Mouse (Mus musculus) forebrain, embryonic 11.5 days (tissue): ENCODE data around the gene Rock2. TPM values are rescaled to one million over a fixed set of nuclear protein-coding genes. Genes with fewer than 3 reads are reported as not detected.

ENCODE experiments used
- ATAC-seq: fragments of 200-750 bp; cut with Nextera tagmentation; replicated peaks from 2 replicates; pipeline ENCODE4 v1.8.0; 2017; ENCODE audit warnings: moderate TSS enrichment; ENCODE audit not compliant: low FRiP score
- DNase-seq: peaks from one replicate; pipeline ENCODE4 v3.0.0-alpha.2; 2017; ENCODE audit warnings: low spot score
- H3K27ac ChIP-seq: fragments of 300-500 bp; sonication (generic); 2 replicates; pipeline ENCODE4 v1.5.1; 2014; ENCODE audit warnings: low read depth, low read length
- H3K27me3 ChIP-seq: fragments of 300-500 bp; sonication (generic); 2 replicates; pipeline ENCODE4 v1.6.1; 2014; ENCODE audit warnings: mild to moderate bottlenecking, low read length, mixed read lengths; ENCODE audit not compliant: control insufficient read depth, insufficient read depth
- H3K36me3 ChIP-seq: fragments of 300-500 bp; sonication (generic); 2 replicates; pipeline ENCODE4 v1.6.1; 2014; ENCODE audit warnings: mild to moderate bottlenecking, low read length, moderate library complexity, mixed read lengths; ENCODE audit not compliant: control insufficient read depth, insufficient read depth
- H3K4me1 ChIP-seq: fragments of 300-500 bp; sonication (generic); replicated peaks from 2 replicates; pipeline ENCODE4 v1.6.1; 2014; ENCODE audit warnings: low read length, mixed read lengths; ENCODE audit not compliant: control insufficient read depth, insufficient read depth
- H3K4me2 ChIP-seq: fragments of 300-500 bp; sonication (generic); 2 replicates; pipeline ENCODE4 v1.6.1; 2014; ENCODE audit warnings: low read depth, mild to moderate bottlenecking, low read length, moderate library complexity, mixed read lengths; ENCODE audit not compliant: severe bottlenecking
- H3K4me3 ChIP-seq: fragments of 300-500 bp; sonication (generic); 2 replicates; pipeline ENCODE4 v1.5.1; 2014; ENCODE audit warnings: low read depth, low read length
- H3K9ac ChIP-seq: fragments of 300-500 bp; sonication (generic); 2 replicates; pipeline ENCODE4 v1.6.1; 2014; ENCODE audit warnings: low read length
- H3K9me3 ChIP-seq: fragments of 300-500 bp; sonication (generic); 2 replicates; pipeline ENCODE4 v1.6.1; 2016; ENCODE audit warnings: low read length, mixed read lengths; ENCODE audit not compliant: control insufficient read depth
- WGBS: fragments of 180-500 bp; shearing (Covaris S2); extraction: QIAGEN DNeasy Blood & Tissue Kit; methylation state at CpG from one replicate; pipeline ENCODE4 v1.1.7; 2014; 5-methylcytosine and 5-hydroxymethylcytosine counted together
- polyA plus RNA-seq: library from polyadenylated mRNA; unstranded; fragments of >200 nt; fragmentation: Nextera tagmentation; extraction: Ambion mirVana; gene quantifications from 2 replicates; pipeline ENCODE4 v1.2.1, GENCODE M21; 2014

Gene Rock2
- polyA plus RNA-seq, 1 experiment from 2014 or later, result 17.9 TPM

- H3K27me3 ChIP-seq, result no peaks in the 10 kb centered on the region
- H3K9me3 ChIP-seq, result no peaks in the 10 kb centered on the region
- DNase-seq (no peak), ATAC-seq (no peak)
- WGBS, result 88% methylated on average over 4 of the region's 4 CpGs
- no peaks in the 10 kb centered on the region for H3K36me3 ChIP-seq
- no peak overlapping the region for H3K9ac ChIP-seq
- H3K4me1 ChIP-seq, result no peaks in the 10 kb centered on the region
- H3K4me2 ChIP-seq, result no peak overlapping the region
- H3K27ac ChIP-seq, result no peak overlapping the region
- no peak overlapping the region for H3K4me3 ChIP-seq
Observed at GRCm38 (mm10) chr12:16884534-16884933, 10.2 kb upstream of the Rock2 start.

GRCm38 (mm10) chr12:16886354-16886753 lies 8.3 kb upstream of the Rock2 start:
- Histone ChIP-seq H3K4me3 (no peak overlapping the region), H3K27ac (no peak overlapping the region), H3K9me3 (no peaks in the 10 kb centered on the region), H3K4me1 (no peaks in the 10 kb centered on the region), H3K4me2 (no peak overlapping the region), H3K36me3 (no peaks in the 10 kb centered on the region), H3K27me3 (no peaks in the 10 kb centered on the region), H3K9ac (no peak overlapping the region)
- WGBS, result 87% methylated on average over 6 of the region's 6 CpGs
- ATAC-seq, result no peak
- no peak for DNase-seq

- DNase-seq (no peak), ATAC-seq (no peak)
- H3K4me3 ChIP-seq, result no peak overlapping the region
- no peak overlapping the region for H3K9ac ChIP-seq
- no peak overlapping the region for H3K27ac ChIP-seq
- H3K9me3 ChIP-seq, result no peaks in the 10 kb centered on the region
- H3K4me1 ChIP-seq, result peaks cover 6% of the 10 kb centered on the region
- H3K27me3 ChIP-seq, result no peaks in the 10 kb centered on the region
- H3K4me2 ChIP-seq, result no peak overlapping the region
- H3K36me3 ChIP-seq, result no peaks in the 10 kb centered on the region
- WGBS, result 75% methylated on average over 2 of the region's 2 CpGs
Observed at GRCm38 (mm10) chr12:16893039-16893438, 1.7 kb upstream of the Rock2 start.

- ATAC-seq (no peak), DNase-seq (no peak)
- peak overlapping the region; percentile 92 for H3K4me3 ChIP-seq
- peak overlapping the region; percentile 81 for H3K4me2 ChIP-seq
- no peaks in the 10 kb centered on the region for H3K9me3 ChIP-seq
- H3K27me3 ChIP-seq, result no peaks in the 10 kb centered on the region
- peak overlapping the region; percentile 88 for H3K9ac ChIP-seq
- WGBS, result 4% methylated on average over 18 of the region's 18 CpGs
- no peaks in the 10 kb centered on the region for H3K36me3 ChIP-seq
- H3K4me1 ChIP-seq, result peaks cover 6% of the 10 kb centered on the region
- peak overlapping the region; percentile 84 for H3K27ac ChIP-seq
Observed at GRCm38 (mm10) chr12:16893656-16894395, 869 bp upstream of the Rock2 start.

GRCm38 (mm10) chr12:16895221-16895928 lies 680 bp downstream of the Rock2 start:
- DNase-seq (no peak), ATAC-seq (peak; percentile 64)
- WGBS, result under 1% methylated on average over 39 of the region's 41 CpGs
- Histone ChIP-seq H3K27me3 (no peaks in the 10 kb centered on the region), H3K4me1 (peaks cover 6% of the 10 kb centered on the region), H3K4me2 (peak overlapping the region; percentile 59), H3K36me3 (no peaks in the 10 kb centered on the region), H3K4me3 (peak overlapping the region; percentile 92), H3K9me3 (no peaks in the 10 kb centered on the region), H3K9ac (peak overlapping the region; percentile 88), H3K27ac (peak overlapping the region; percentile 84)

- H3K36me3 ChIP-seq, result no peaks in the 10 kb centered on the region
- H3K4me3 ChIP-seq, result peak overlapping the region; percentile 92
- H3K9me3 ChIP-seq, result no peaks in the 10 kb centered on the region
- 38% methylated on average over 8 of the region's 8 CpGs for WGBS
- H3K4me1 ChIP-seq, result peaks cover 6% of the 10 kb centered on the region
- H3K27ac ChIP-seq, result no peak overlapping the region
- peak overlapping the region; percentile 88 for H3K9ac ChIP-seq
- no peak for ATAC-seq
- H3K27me3 ChIP-seq, result no peaks in the 10 kb centered on the region
- no peak for DNase-seq
- H3K4me2 ChIP-seq, result peak overlapping the region; percentile 59
Observed at GRCm38 (mm10) chr12:16896073-16896789, 1.5 kb downstream of the Rock2 start.

- no peak overlapping the region for H3K27ac ChIP-seq
- no peaks in the 10 kb centered on the region for H3K9me3 ChIP-seq
- H3K4me2 ChIP-seq, result no peak overlapping the region
- no peaks in the 10 kb centered on the region for H3K36me3 ChIP-seq
- H3K4me3 ChIP-seq, result no peak overlapping the region
- no peaks in the 10 kb centered on the region for H3K27me3 ChIP-seq
- H3K9ac ChIP-seq, result no peak overlapping the region
- DNase-seq (no peak), ATAC-seq (no peak)
- 83% methylated on average over 2 of the region's 2 CpGs for WGBS
- H3K4me1 ChIP-seq, result peaks cover 6% of the 10 kb centered on the region
Observed at GRCm38 (mm10) chr12:16897225-16897624, 2.5 kb downstream of the Rock2 start.

- Histone ChIP-seq H3K27me3 (no peaks in the 10 kb centered on the region), H3K4me1 (peaks cover 6% of the 10 kb centered on the region), H3K9ac (no peak overlapping the region), H3K4me3 (no peak overlapping the region), H3K27ac (no peak overlapping the region), H3K9me3 (no peaks in the 10 kb centered on the region), H3K4me2 (no peak overlapping the region), H3K36me3 (no peaks in the 10 kb centered on the region)
- ATAC-seq (no peak), DNase-seq (no peak)
- WGBS, result 66% methylated on average over 2 of the region's 2 CpGs
Observed at GRCm38 (mm10) chr12:16898221-16898620, 3.5 kb downstream of the Rock2 start.
